In genomic region chr12:70147986-70148630, GRCm38 (mm10) we compare ENCODE assay signal across 9 mouse cellular contexts. TPM values are rescaled to one million over a fixed set of nuclear protein-coding genes. Genes with fewer than 3 reads are reported as not detected.
DNase-seq lines count a peak whose midpoint lies in the region; ATAC-seq and TF ChIP-seq lines count a peak whose summit lies in the region.
"Had no signal": no experiment of that assay in that cellular context is flagged by ENCODE, and none has a peak within 500 bp of the region (broad histone marks: within the 10 kb centered on the region; RNA-seq: fewer than 3 reads in every experiment).

No protein-coding gene starts in this region.

- intact Hi-C loops in left cerebral cortex, postnatal 14 days (cut with DNase I), result no loop called here

- peaks cover 8% of the 10 kb centered on the region; the same call in 1 of the 2 replicates for H3K4me1 ChIP-seq in kidney, postnatal 0 days (replicated peaks; ENCODE audit: insufficient read depth, low read length)
- peaks cover 15% of the 10 kb centered on the region for H3K4me1 ChIP-seq in embryonic facial prominence, embryonic 14.5 days (ENCODE audit: control insufficient read depth, insufficient read depth, low read length)
- H3K4me1 ChIP-seq in midbrain, embryonic 13.5 days (replicated peaks), result peaks cover 17% of the 10 kb centered on the region

- ATAC-seq in kidney, postnatal 0 days (replicated peaks; ENCODE audit: low FRiP score, low read depth), result no peak
- no peak for ATAC-seq in embryonic facial prominence, embryonic 14.5 days (ENCODE audit: low read depth)
- peak; percentile 9 for ATAC-seq in inflammation-experienced regulatory T-cells, adult 6 months
- ATAC-seq in midbrain, embryonic 13.5 days, result peak; percentile 64

- peak overlapping the region; percentile 30 for H3K4me3 ChIP-seq in kidney, postnatal 0 days (replicated peaks; ENCODE audit: low read depth, low read length)
- peak overlapping the region; percentile 31 for H3K4me3 ChIP-seq in embryonic facial prominence, embryonic 14.5 days (ENCODE audit: low read depth, low read length)
- H3K4me3 ChIP-seq in midbrain, embryonic 13.5 days (replicated peaks), result peak overlapping the region; percentile 20

- DNase-seq in kidney, postnatal 0 days (ENCODE audit: low spot score), result peak; percentile 77
- no peak for DNase-seq in kidney, postnatal 36 days
- peak; percentile 79 for DNase-seq in embryonic facial prominence, embryonic 14.5 days (ENCODE audit: low spot score)
- DNase-seq in urinary bladder, adult 2 months (ENCODE audit: low spot score), result no peak
- DNase-seq in adipocyte (ENCODE audit: low spot score), result no peak
- no peak for DNase-seq in left cerebral cortex, postnatal 14 days (ENCODE audit: low spot score in 2 of 2)

- H3K27ac ChIP-seq in kidney, postnatal 0 days, result 0 out of 2 replicates have a peak overlapping the region, but pooled peaks have one; percentile 8
- H3K27ac ChIP-seq in embryonic facial prominence, embryonic 14.5 days (replicated peaks; ENCODE audit: low read depth, low read length), result peak overlapping the region; percentile 67
- peak overlapping the region; percentile 64 for H3K27ac ChIP-seq in midbrain, embryonic 13.5 days

- H3K4me2 ChIP-seq in kidney, postnatal 0 days (ENCODE audit: low read length), result peak overlapping the region; percentile 69
- peak overlapping the region; percentile 58 for H3K4me2 ChIP-seq in embryonic facial prominence, embryonic 14.5 days (ENCODE audit: low read depth, low read length)
- H3K4me2 ChIP-seq in midbrain, embryonic 13.5 days (replicated peaks), result peak overlapping the region; percentile 47

- no peaks in the 10 kb centered on the region for H3K9me3 ChIP-seq in kidney, postnatal 0 days (replicated peaks; ENCODE audit: low read length)
- no peaks in the 10 kb centered on the region for H3K9me3 ChIP-seq in embryonic facial prominence, embryonic 14.5 days (ENCODE audit: control insufficient read depth, low read length)
- no peaks in the 10 kb centered on the region for H3K9me3 ChIP-seq in midbrain, embryonic 13.5 days

- no peak for TF ChIP-seq CTCF in kidney, postnatal 0 days (IDR thresholded peaks at IDR 0.05; ENCODE audit: low read depth)

- H3K9ac ChIP-seq in kidney, postnatal 0 days (ENCODE audit: low read depth, low read length), result peak overlapping the region; percentile 28; the same call in 1 of the 2 replicates
- peak overlapping the region; percentile 45; the same call in 1 of the 2 replicates for H3K9ac ChIP-seq in embryonic facial prominence, embryonic 14.5 days (ENCODE audit: low read depth, low read length)
- H3K9ac ChIP-seq in midbrain, embryonic 13.5 days (replicated peaks), result no peak overlapping the region; the same call in 1 of the 2 replicates

- no peaks in the 10 kb centered on the region for H3K27me3 ChIP-seq in kidney, postnatal 0 days (ENCODE audit: insufficient read depth, low read length)
- H3K27me3 ChIP-seq in embryonic facial prominence, embryonic 14.5 days (replicated peaks; ENCODE audit: control insufficient read depth, insufficient read depth, low read length), result no peaks in the 10 kb centered on the region
- no peaks in the 10 kb centered on the region for H3K27me3 ChIP-seq in midbrain, embryonic 13.5 days

- H3K36me3 ChIP-seq in kidney, postnatal 0 days (ENCODE audit: insufficient read depth, low read length), result no peaks in the 10 kb centered on the region
- no peaks in the 10 kb centered on the region for H3K36me3 ChIP-seq in embryonic facial prominence, embryonic 14.5 days (ENCODE audit: control insufficient read depth, insufficient read depth, low read length)
- H3K36me3 ChIP-seq in midbrain, embryonic 13.5 days, result no peaks in the 10 kb centered on the region

- 3% methylated on average over 13 of the region's 13 CpGs for WGBS in kidney, postnatal 0 days
- 1% methylated on average over 13 of the region's 13 CpGs for WGBS in embryonic facial prominence, embryonic 14.5 days
- 9% methylated on average over 13 of the region's 13 CpGs for WGBS in midbrain, embryonic 13.5 days

RNA-seq across cellular contexts. Expression of gene Abhd12b, which starts 5.8 kb away (rescaled TPM):
- not detected in 2 replicates for polyA plus RNA-seq in kidney, postnatal 0 days (2015; fragmentation: Nextera tagmentation; extraction: Ambion mirVana)
- 0.17 and 0.39 TPM in 2 replicates for polyA plus RNA-seq in embryonic facial prominence, embryonic 14.5 days (2014; fragmentation: Nextera tagmentation; extraction: Ambion mirVana)
- 1 to 10 TPM in 2 of 3 experiments, under 1 TPM in 1; 0.53 to 3.1 (median 1.9) TPM for polyA plus RNA-seq in inflammation-experienced regulatory T-cells, adult 6 months (2017; shearing (Covaris generic))
- 0.34 and 0.45 TPM in 2 replicates for polyA plus RNA-seq in midbrain, embryonic 13.5 days (2015; fragmentation: Nextera tagmentation; extraction: Ambion mirVana)
- polyA plus RNA-seq in urinary bladder, adult 2 months (2012; rRNA removed), result 0.01 and 0.03 TPM in 2 replicates
- total RNA-seq in left cerebral cortex, postnatal 14 days (2021), result not detected
- total RNA-seq: MEL had no signal

RNA-seq across cellular contexts. Expression of gene Nin, which starts 34.6 kb away (rescaled TPM):
- polyA plus RNA-seq in kidney, postnatal 0 days (2015; fragmentation: Nextera tagmentation; extraction: Ambion mirVana), result 7.6 and 7.9 TPM in 2 replicates
- 17.0 and 19.2 TPM in 2 replicates for polyA plus RNA-seq in embryonic facial prominence, embryonic 14.5 days (2014; fragmentation: Nextera tagmentation; extraction: Ambion mirVana)
- polyA plus RNA-seq in inflammation-experienced regulatory T-cells, adult 6 months (2017; shearing (Covaris generic)), result 10 to 100 TPM; 14.6 to 25.0 (median 24.6) TPM
- 14.9 and 16.6 TPM in 2 replicates for polyA plus RNA-seq in midbrain, embryonic 13.5 days (2015; fragmentation: Nextera tagmentation; extraction: Ambion mirVana)
- polyA plus RNA-seq in urinary bladder, adult 2 months (2012; rRNA removed), result 9.5 and 12.5 TPM in 2 replicates
- total RNA-seq in left cerebral cortex, postnatal 14 days (2021), result 10 to 100 TPM; 44.5 to 53.7 TPM

Comparison
In these comparisons a context has a peak if more than half of its experiments do, and no peak if none do; other contexts are left out.
1. DNase-seq: peak in kidney, postnatal 0 days (single experiment) and embryonic facial prominence, embryonic 14.5 days (single experiment); none in kidney, postnatal 36 days (0 of 2), urinary bladder, adult 2 months (single experiment), adipocyte (single experiment) and left cerebral cortex, postnatal 14 days (0 of 2).
2. ATAC-seq: peak in inflammation-experienced regulatory T-cells, adult 6 months (single experiment) and midbrain, embryonic 13.5 days (single experiment); none in kidney, postnatal 0 days (single experiment) and embryonic facial prominence, embryonic 14.5 days (single experiment).
3. H3K27ac ChIP-seq: peak in every context shown above with its lines; median percentile 67 in embryonic facial prominence, embryonic 14.5 days; 64 in midbrain, embryonic 13.5 days; 8 in kidney, postnatal 0 days.
4. Peak in every context shown above with its lines, with median percentiles within 50 percentile points of each other: H3K4me2 ChIP-seq and H3K4me3 ChIP-seq.